Mouse (Mus musculus) limb, embryonic 10.5 days (tissue): ENCODE data around the gene Masp2. TPM values are rescaled to one million over a fixed set of nuclear protein-coding genes. Genes with fewer than 3 reads are reported as not detected.
A peak's percentile ranks its signal among the peaks of the same experiment; 100 is the strongest.

Experiments used
- DNase-seq: peaks from one replicate; pipeline ENCODE4 v3.0.0-alpha.2; 2017; ENCODE audit warnings: low spot score
- H3K27ac ChIP-seq: fragments of 300-500 bp; sonication (generic); 2 replicates; pipeline ENCODE4 v1.5.1; 2016; ENCODE audit warnings: mild to moderate bottlenecking
- H3K27me3 ChIP-seq: fragments of 300-500 bp; sonication (generic); 2 replicates; pipeline ENCODE4 v1.6.1; 2016; ENCODE audit warnings: low read depth, mild to moderate bottlenecking; ENCODE audit not compliant: poor library complexity, severe bottlenecking
- H3K36me3 ChIP-seq: fragments of 300-500 bp; sonication (generic); 2 replicates; pipeline ENCODE4 v1.6.1; 2016; ENCODE audit warnings: mild to moderate bottlenecking, moderate library complexity
- H3K4me1 ChIP-seq: fragments of 300-500 bp; sonication (generic); 2 replicates; pipeline ENCODE4 v1.6.1; 2016
- H3K4me3 ChIP-seq: fragments of 300-500 bp; sonication (generic); 2 replicates; pipeline ENCODE4 v1.5.1; 2016; ENCODE audit warnings: mild to moderate bottlenecking, moderate library complexity
- H3K9me3 ChIP-seq: fragments of 300-500 bp; sonication (generic); replicated peaks from 2 replicates; pipeline ENCODE4 v1.6.1; 2016; ENCODE audit warnings: mild to moderate bottlenecking
- WGBS: fragments of 180-500 bp; shearing (Covaris S2); methylation state at CpG from one replicate; pipeline ENCODE4 v1.1.7; 2016; 5-methylcytosine and 5-hydroxymethylcytosine counted together
- polyA plus RNA-seq: library from polyadenylated mRNA; unstranded; fragments of >200 nt; fragmentation: Nextera tagmentation; extraction: Ambion mirVana; gene quantifications from 2 replicates; pipeline ENCODE4 v1.2.1, GENCODE M21; 2016

Masp2 gene
- polyA plus RNA-seq, 1 experiment from 2014 or later = 0.33 TPM

DNA sequence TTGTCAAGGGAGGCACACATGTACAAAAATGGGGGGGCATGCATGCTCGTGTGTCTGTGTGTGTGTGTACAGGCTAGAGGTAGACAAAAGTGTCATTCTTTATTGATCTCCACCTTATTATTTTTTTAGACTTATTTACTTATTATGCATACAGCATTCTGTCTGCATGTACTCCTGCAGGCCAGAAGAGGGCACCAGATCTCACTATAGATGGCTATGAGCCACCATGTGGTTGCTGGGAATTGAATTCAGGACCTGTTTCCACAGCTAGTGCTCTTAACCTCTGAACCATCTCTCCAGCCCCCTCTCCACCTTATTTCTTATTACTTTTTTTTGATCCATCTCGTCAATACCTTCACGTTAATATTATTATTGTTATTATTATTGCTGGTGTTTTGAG is 47.0 kb downstream of the Masp2 start:
- Histone ChIP-seq H3K9me3 (no peaks in the 10 kb centered on the region), H3K27ac (no peak overlapping the region), H3K4me1 (peaks cover 3% of the 10 kb centered on the region), H3K27me3 (no peaks in the 10 kb centered on the region), H3K36me3 (no peaks in the 10 kb centered on the region), H3K4me3 (no peak overlapping the region)
- 66% methylated on average over 3 of the region's 3 CpGs for WGBS
- DNase-seq = no peak

DNA sequence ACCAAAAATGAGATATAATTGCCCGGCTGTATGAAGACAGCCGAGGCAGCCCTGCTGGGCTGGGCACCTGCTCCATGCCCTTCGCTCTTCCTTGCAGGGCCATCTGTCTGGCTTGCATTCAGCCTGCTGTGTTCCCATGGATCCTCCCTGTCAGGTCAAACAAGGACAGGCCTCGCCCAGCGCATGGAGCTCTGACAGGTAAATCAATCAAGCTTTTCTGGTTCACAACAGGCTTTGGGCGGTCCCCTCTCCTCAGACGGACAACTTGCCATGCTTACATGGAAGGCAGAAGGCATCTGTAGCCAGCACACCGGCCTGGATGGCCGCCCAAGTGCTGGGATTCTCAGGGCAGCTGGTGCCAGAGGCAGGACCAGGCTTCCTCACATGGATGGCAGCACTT is 48.7 kb downstream of the Masp2 start:
- Histone ChIP-seq H3K36me3 (no peaks in the 10 kb centered on the region), H3K4me3 (no peak overlapping the region), H3K4me1 (peaks cover 3% of the 10 kb centered on the region; the same call in 1 of the 2 replicates), H3K9me3 (no peaks in the 10 kb centered on the region), H3K27me3 (no peaks in the 10 kb centered on the region), H3K27ac (no peak overlapping the region)
- 76% methylated on average over 9 of the region's 9 CpGs for WGBS
- DNase-seq = no peak

DNA sequence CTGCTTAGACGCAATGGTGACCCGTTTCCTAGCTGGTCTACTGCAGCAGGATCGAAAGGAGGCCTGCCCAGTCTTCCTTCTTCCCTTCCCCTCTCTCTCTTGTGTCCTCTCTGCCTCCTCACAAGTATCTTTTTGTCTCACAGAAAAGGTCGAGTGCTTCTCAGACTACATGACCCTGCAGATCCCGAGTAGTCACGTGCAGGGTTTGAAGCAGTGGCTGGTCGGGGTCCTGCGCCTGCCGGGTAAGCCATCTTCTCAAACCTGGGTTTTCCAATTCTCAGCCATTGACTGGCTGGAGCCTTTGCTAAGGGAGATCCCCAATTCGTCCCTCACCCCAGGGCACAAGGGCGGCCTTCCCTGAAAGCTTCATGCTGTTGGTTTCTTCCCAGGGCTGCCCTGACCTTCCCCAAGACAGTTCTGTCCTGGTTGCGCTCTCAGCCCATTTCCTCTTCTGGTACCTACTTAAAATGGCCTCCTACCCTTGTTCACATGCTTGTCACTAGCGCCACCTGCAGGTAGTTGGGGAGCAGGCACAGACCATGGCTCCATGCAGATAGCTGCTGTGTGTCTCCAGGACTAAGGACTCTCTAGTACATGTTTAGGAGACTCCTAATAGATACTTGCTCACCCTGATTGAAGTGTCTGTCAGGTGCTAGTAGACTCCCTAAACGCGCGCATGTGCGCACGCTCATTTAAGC is 52.5 kb downstream of the Masp2 start:
- Histone ChIP-seq H3K4me1 (peaks cover 16% of the 10 kb centered on the region), H3K27ac (no peak overlapping the region), H3K36me3 (no peaks in the 10 kb centered on the region), H3K9me3 (no peaks in the 10 kb centered on the region), H3K4me3 (no peak overlapping the region), H3K27me3 (no peaks in the 10 kb centered on the region)
- WGBS = 90% methylated on average over 18 of the region's 18 CpGs
- no peak for DNase-seq

DNA sequence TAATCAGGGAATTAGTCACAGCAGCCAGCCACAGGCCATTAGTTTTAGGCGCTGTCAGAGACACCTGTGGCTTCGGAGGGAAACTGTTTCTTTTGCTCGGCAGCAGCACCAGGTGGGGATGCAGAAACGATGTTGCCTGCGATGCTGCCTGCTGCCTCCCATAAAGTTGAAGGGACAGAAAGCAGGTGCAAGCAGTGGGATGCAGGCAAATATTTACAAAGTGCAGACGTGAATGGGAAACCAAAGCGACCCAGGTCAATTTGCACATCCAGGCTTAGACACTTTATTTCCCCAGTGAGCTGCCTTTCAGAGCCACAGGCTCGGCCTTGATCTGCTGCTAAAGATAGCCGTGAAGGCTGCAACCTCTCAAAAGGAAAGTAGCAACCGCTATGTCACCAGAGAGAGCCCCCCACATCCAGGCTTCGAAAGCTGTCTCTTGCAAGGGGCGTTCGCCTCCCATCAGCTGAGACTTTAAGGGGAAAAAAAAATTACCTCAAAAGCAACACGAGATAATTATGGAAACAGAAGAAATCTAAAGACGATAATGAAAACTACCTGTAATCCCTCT is 54.4 kb downstream of the Masp2 start:
- no peak overlapping the region for H3K27ac ChIP-seq
- peaks cover 21% of the 10 kb centered on the region for H3K4me1 ChIP-seq
- H3K27me3 ChIP-seq = 0 out of 2 replicates have a peak, but pooled peaks cover 4% of the 10 kb centered on the region
- H3K4me3 ChIP-seq = no peak overlapping the region
- no peaks in the 10 kb centered on the region for H3K36me3 ChIP-seq
- no peaks in the 10 kb centered on the region for H3K9me3 ChIP-seq
- no peak for DNase-seq
- 46% methylated on average over 15 of the region's 15 CpGs for WGBS

DNA sequence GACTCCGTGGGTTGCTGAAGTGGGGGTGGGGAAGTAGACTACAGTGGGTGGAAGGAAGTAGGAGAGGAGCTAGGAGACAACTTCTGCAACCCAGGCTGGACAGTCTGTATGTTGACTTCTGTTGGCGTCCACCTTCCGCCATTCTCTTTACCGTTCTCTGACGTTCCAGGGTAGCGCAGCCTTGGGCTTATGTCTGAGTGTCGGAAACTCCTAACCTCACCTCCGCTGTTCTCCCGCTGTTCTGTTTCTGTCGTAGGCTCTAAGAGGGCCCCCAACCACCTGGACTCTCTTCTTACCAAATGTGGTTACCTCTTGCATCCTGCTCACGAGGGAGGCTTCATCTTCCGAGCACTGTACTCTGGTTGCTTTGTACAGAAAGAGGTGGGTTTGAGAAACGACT is 55.4 kb downstream of the Masp2 start:
- Histone ChIP-seq H3K9me3 (no peaks in the 10 kb centered on the region), H3K27ac (no peak overlapping the region), H3K4me3 (no peak overlapping the region), H3K4me1 (peaks cover 28% of the 10 kb centered on the region), H3K27me3 (peaks cover 9% of the 10 kb centered on the region), H3K36me3 (no peaks in the 10 kb centered on the region)
- no peak for DNase-seq
- 91% methylated on average over 13 of the region's 13 CpGs for WGBS

DNA sequence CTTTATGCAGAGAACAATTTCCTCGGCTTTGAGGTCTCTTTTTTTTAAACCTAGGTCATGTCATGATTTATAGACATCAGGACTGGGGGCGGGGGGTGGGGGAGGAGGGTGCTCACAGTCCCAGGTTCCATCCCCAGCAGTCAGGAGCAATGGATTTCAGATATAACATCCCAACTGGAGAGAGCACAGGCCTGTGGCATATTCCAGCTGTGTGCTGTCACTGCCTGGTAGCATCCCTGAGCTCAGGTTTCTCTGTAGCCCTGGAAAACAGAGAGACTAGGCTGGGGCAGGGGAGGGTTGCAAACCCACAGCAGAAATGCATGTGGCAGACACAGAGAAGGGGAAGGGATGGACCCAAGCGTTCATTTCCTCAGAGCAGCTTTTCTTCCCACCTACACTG is 57.8 kb downstream of the Masp2 start:
- WGBS = 38% methylated on average over 3 of the region's 3 CpGs
- H3K27me3 ChIP-seq = peaks cover 24% of the 10 kb centered on the region
- H3K9me3 ChIP-seq = no peaks in the 10 kb centered on the region
- no peak for DNase-seq
- H3K4me1 ChIP-seq = peaks cover 46% of the 10 kb centered on the region
- H3K4me3 ChIP-seq = no peak overlapping the region
- H3K27ac ChIP-seq = no peak overlapping the region
- H3K36me3 ChIP-seq = no peaks in the 10 kb centered on the region

DNA sequence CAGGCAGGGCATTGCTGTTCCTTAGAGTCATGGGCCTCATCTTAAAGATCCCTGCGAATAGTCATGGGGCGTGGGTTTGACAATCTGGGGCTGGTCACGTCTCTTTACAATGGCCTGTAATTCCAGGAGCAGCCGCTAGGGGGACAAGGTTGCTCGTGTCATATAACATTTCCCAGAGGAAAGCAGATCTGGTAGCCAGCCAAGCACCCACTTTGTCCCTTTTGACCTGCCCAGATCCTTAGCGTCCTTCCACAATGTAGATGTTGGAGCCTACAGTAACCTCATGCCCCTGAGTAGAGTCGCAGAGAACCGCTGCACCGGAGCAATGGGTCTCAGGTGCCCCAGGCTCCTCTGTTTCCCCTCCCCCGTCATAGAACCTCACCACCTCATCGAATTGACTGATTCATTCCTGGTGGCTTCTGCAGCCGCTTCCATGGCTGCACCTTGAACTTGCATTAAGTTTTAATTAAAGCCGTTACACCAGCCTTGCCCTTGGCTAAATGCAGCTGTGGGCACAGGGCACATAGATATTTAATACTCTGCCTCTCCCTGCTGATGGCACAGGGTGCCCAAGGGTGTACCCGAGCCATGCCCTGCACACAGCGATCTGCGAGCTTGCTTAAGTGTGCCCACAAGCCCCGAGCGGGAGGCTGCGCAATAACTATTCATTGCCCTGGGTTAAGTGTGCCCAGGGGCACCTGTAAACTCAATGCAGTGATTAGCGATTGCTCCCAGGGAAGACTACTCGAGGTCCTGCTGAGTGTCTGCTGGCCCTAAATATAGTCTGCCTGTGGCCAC is 60.0 kb downstream of the Masp2 start:
- DNase-seq = peak; percentile 91
- no peak overlapping the region for H3K4me3 ChIP-seq

DNA sequence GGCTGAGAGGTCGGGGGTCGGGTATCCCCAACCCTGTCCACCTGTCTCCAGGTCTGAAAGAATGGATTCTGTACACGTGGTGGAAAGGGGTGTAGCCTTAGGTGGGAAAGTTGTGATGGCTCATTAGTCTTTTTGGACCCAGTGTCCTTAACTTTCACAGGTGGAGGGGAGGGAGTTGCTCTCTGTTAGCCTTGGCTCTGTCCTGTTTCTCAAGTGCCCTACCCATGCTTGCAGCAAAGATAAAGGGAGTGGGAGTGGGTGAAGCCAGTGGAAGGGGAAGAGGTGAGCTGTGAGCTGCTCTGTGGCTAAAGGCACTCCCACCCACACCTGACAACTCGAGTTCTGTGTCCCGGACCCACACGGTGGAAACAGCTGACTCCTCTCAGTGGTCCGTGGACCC is 61.0 kb downstream of the Masp2 start:
- DNase-seq = no peak
- WGBS = 81% methylated on average over 7 of the region's 7 CpGs

More for the DNA sequence above, 60.0 kb downstream of the Masp2 start:
- Histone ChIP-seq H3K36me3 (no peaks in the 10 kb centered on the region), H3K27ac (peak overlapping the region; percentile 19; the same call in 1 of the 2 replicates), H3K4me1 (peaks cover 34% of the 10 kb centered on the region), H3K27me3 (peaks cover 28% of the 10 kb centered on the region), H3K9me3 (no peaks in the 10 kb centered on the region)
- WGBS = 42% methylated on average over 21 of the region's 21 CpGs

DNA sequence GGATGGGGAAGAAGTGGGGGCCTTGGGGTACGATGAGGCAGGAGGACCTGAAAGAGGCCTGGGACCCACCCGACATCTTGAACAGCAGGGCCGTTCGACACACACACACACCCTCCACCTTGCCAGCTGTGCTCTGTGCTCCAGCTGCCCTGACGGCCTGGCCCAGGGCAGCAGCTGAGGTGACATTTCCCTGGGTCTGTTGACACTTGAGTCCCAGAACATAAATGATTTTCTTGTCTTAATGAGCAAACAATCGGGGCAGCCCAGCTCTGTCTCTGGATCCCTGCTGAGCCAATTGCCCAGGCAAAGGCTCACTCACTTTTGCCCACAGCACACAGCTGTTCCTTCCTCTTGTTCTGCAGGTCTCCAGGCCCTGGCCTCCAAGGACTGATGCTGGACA is 61.7 kb downstream of the Masp2 start:
- no peak overlapping the region for H3K4me3 ChIP-seq
- no peaks in the 10 kb centered on the region for H3K36me3 ChIP-seq
- H3K27ac ChIP-seq = no peak overlapping the region
- H3K27me3 ChIP-seq = peaks cover 28% of the 10 kb centered on the region
- H3K9me3 ChIP-seq = no peaks in the 10 kb centered on the region
- WGBS = 50% methylated on average over 6 of the region's 6 CpGs
- DNase-seq = no peak
- peaks cover 34% of the 10 kb centered on the region for H3K4me1 ChIP-seq

More for the DNA sequence above, 61.0 kb downstream of the Masp2 start:
- Histone ChIP-seq H3K27ac (no peak overlapping the region), H3K27me3 (peaks cover 28% of the 10 kb centered on the region), H3K36me3 (no peaks in the 10 kb centered on the region), H3K4me1 (peaks cover 30% of the 10 kb centered on the region), H3K9me3 (no peaks in the 10 kb centered on the region), H3K4me3 (no peak overlapping the region)

Other genes with a start within 250 kb of the Masp2 start
- gene Ubiad1, start 157.8 kb upstream of the Masp2 start, polyA plus RNA-seq = 25.9 and 26.4 TPM in 2 replicates
- 20.6 and 22.3 TPM in 2 replicates for gene Mtor, start 153.9 kb upstream of the Masp2 start, polyA plus RNA-seq
- 0.23 and 0.56 TPM in 2 replicates for gene Angptl7, start 102.1 kb upstream of the Masp2 start, polyA plus RNA-seq
- 108 and 115 TPM in 2 replicates for gene Exosc10, start 44.1 kb upstream of the Masp2 start, polyA plus RNA-seq
- 249 and 363 TPM in 2 replicates for gene Srm, start 11.1 kb upstream of the Masp2 start, polyA plus RNA-seq
- 446 and 455 TPM in 2 replicates for gene Tardbp, start 24.5 kb downstream of the Masp2 start, polyA plus RNA-seq
- gene Gm572, start 40.8 kb downstream of the Masp2 start, polyA plus RNA-seq = not detected in 2 replicates
- 1.0 and 2.1 TPM in 2 replicates for gene Casz1, start 201.9 kb downstream of the Masp2 start, polyA plus RNA-seq